Comparison of ENCODE assay signal across 9 mouse cellular contexts in genomic region chr12:108292957-108293356, GRCm38 (mm10). TPM values are rescaled to one million over a fixed set of nuclear protein-coding genes. Genes with fewer than 3 reads are reported as not detected.
DNase-seq lines count a peak whose midpoint lies in the region; ATAC-seq lines count a peak whose summit lies in the region.
"Had no signal": no experiment of that assay in that cellular context is flagged by ENCODE, and none has a peak within 500 bp of the region (broad histone marks: within the 10 kb centered on the region; RNA-seq: fewer than 3 reads in every experiment).

No protein-coding gene starts in this region.

- H3K4me2 ChIP-seq in hindbrain, embryonic 15.5 days = peak overlapping the region; percentile 29

- no peaks in the 10 kb centered on the region for H3K9me3 ChIP-seq in hindbrain, embryonic 15.5 days

- peak; percentile 86 for ATAC-seq in frontal cortex, adult (ENCODE audit: low TSS enrichment)
- peak; percentile 46; the same call in 1 of the 2 replicates for ATAC-seq in hindbrain, embryonic 15.5 days (ENCODE audit: low FRiP score, low read depth)

- no peaks in the 10 kb centered on the region for H3K27me3 ChIP-seq in hindbrain, embryonic 15.5 days

- intact Hi-C loops in heart, postnatal 25 days (cut with DNase I) = loop anchor here (1.0 to 2.0 kb wide), 2 partner anchors 74 to 84 kb away; no protein-coding TSS in a partner anchor

- 4% methylated on average over 8 of the region's 8 CpGs for WGBS in hindbrain, embryonic 15.5 days

- H3K27ac ChIP-seq in hindbrain, embryonic 15.5 days (replicated peaks) = no peak overlapping the region

- DNase-seq in heart, adult 11 months = peak; percentile 95
- no peak for DNase-seq in heart, postnatal 25 days (ENCODE audit: low spot score)
- DNase-seq in cerebellum, adult 8-10 months = peak; percentile 80
- DNase-seq in layer of hippocampus, postnatal 36 days = peak; percentile 64 to 68
- DNase-seq in lung, postnatal 4 days = peak; percentile 68 to 81
- peak; percentile 62 for DNase-seq in right cerebral cortex, postnatal 4 days

- H3K4me3 ChIP-seq in hindbrain, embryonic 15.5 days = no peak overlapping the region
- H3K4me3 ChIP-seq: myocyte had no signal

- peaks cover 16% of the 10 kb centered on the region for H3K4me1 ChIP-seq in hindbrain, embryonic 15.5 days (replicated peaks)

- H3K9ac ChIP-seq in hindbrain, embryonic 15.5 days = no peak overlapping the region

- no peaks in the 10 kb centered on the region for H3K36me3 ChIP-seq in hindbrain, embryonic 15.5 days

RNA-seq across cellular contexts. Expression of gene Hhipl1, which starts 13.1 kb away (rescaled TPM):
- total RNA-seq in heart, postnatal 25 days (2021) = 1 to 10 TPM in 1 of 2 experiments, under 1 TPM in 1; 0.95 to 1.7 TPM
- 2.7 and 2.9 TPM in 2 replicates for polyA plus RNA-seq in hindbrain, embryonic 15.5 days (2015; fragmentation: Nextera tagmentation; extraction: Ambion mirVana)
- total RNA-seq in layer of hippocampus, postnatal 36 days (2021) = 1 to 10 TPM; 4.5 to 5.7 TPM

RNA-seq across cellular contexts. Expression of gene Ccdc85c, which starts 17.7 kb away (rescaled TPM):
- 10 to 100 TPM; 36.4 to 40.9 TPM for total RNA-seq in heart, postnatal 25 days (2021)
- 13.7 and 14.7 TPM in 2 replicates for polyA plus RNA-seq in hindbrain, embryonic 15.5 days (2015; fragmentation: Nextera tagmentation; extraction: Ambion mirVana)
- 10 to 100 TPM; 68.1 to 70.0 TPM for total RNA-seq in layer of hippocampus, postnatal 36 days (2021)

RNA-seq across cellular contexts. Expression of gene Cyp46a1, which starts 41.2 kb away (rescaled TPM):
- total RNA-seq in heart, postnatal 25 days (2021) = under 1 TPM; 0.31 to 0.36 TPM
- 30.8 and 32.2 TPM in 2 replicates for polyA plus RNA-seq in hindbrain, embryonic 15.5 days (2015; fragmentation: Nextera tagmentation; extraction: Ambion mirVana)
- total RNA-seq in layer of hippocampus, postnatal 36 days (2021) = 100 to 1,000 TPM; 168 to 174 TPM

Comparison
In these comparisons a context has a peak if more than half of its experiments do, and no peak if none do; other contexts are left out.
1. RNA of gene Cyp46a1, which starts 41.2 kb away (total RNA-seq): 168 to 174 TPM in layer of hippocampus, postnatal 36 days; 0.31 to 0.36 TPM in heart, postnatal 25 days; every median in the first group is over 100 times any median in the second.